Mouse (Mus musculus): ENCODE data around the gene Spns3. TPM values are rescaled to one million over a fixed set of nuclear protein-coding genes. Genes with fewer than 3 reads are reported as not detected.

The Spns3 gene
- polyA plus RNA-seq, 1 experiment = not detected

GRCm38 (mm10) chr11:72497367-72497766 lies 52.9 kb downstream of the Spns3 start:
- H3K36me3 ChIP-seq (ENCODE audit: control insufficient read depth, insufficient read depth) = no peaks in the 10 kb centered on the region
- peaks cover 5% of the 10 kb centered on the region for H3K27me3 ChIP-seq (ENCODE audit: control insufficient read depth, insufficient read depth, insufficient read length)
- H3K79me2 ChIP-seq (ENCODE audit: control insufficient read depth, insufficient read depth) = no peaks in the 10 kb centered on the region
- no peaks in the 10 kb centered on the region for H3K79me3 ChIP-seq (ENCODE audit: low read depth)
- no peak for TF ChIP-seq CTCF (IDR thresholded peaks at IDR 0.05; ENCODE audit: control insufficient read depth, insufficient read depth, insufficient read length)
- TF ChIP-seq USF1 (IDR thresholded peaks at IDR 0.05; ENCODE audit: low read depth) = no peak
- TF ChIP-seq CEBPB (IDR thresholded peaks at IDR 0.05; ENCODE audit: low read depth) = no peak
- TF ChIP-seq MYOG (IDR thresholded peaks at IDR 0.05; ENCODE audit: control insufficient read depth, extremely low read depth, insufficient read length) = no peak
- TF ChIP-seq MAX (IDR thresholded peaks at IDR 0.05) = no peak
- TF ChIP-seq MYOD1 (IDR thresholded peaks at IDR 0.05; ENCODE audit: control insufficient read depth, insufficient read length, low read depth) = no peak
- no peak for TF ChIP-seq FOSL1 (IDR thresholded peaks at IDR 0.05; ENCODE audit: insufficient read depth, low read length, poor library complexity, severe bottlenecking)
- no peak overlapping the region for H3ac ChIP-seq (ENCODE audit: control insufficient read depth, insufficient read length, low read depth)
- no peak overlapping the region for H3K4me3 ChIP-seq (ENCODE audit: insufficient read depth, poor library complexity, severe bottlenecking)

GRCm38 (mm10) chr11:72496775-72497174 lies 53.5 kb downstream of the Spns3 start:
- Histone ChIP-seq H3K27me3 (ENCODE audit: control insufficient read depth, insufficient read depth, insufficient read length) (peaks cover 5% of the 10 kb centered on the region), H3K4me3 (ENCODE audit: insufficient read depth, poor library complexity, severe bottlenecking) (no peak overlapping the region), H3ac (ENCODE audit: control insufficient read depth, insufficient read length, low read depth) (no peak overlapping the region), H3K79me2 (ENCODE audit: control insufficient read depth, insufficient read depth) (no peaks in the 10 kb centered on the region), H3K79me3 (ENCODE audit: low read depth) (no peaks in the 10 kb centered on the region), H3K36me3 (ENCODE audit: control insufficient read depth, insufficient read depth) (no peaks in the 10 kb centered on the region)
- no peak for TF ChIP-seq FOSL1 (IDR thresholded peaks at IDR 0.05; ENCODE audit: insufficient read depth, low read length, poor library complexity, severe bottlenecking)
- TF ChIP-seq CEBPB (IDR thresholded peaks at IDR 0.05; ENCODE audit: low read depth) = no peak
- no peak for TF ChIP-seq CTCF (IDR thresholded peaks at IDR 0.05; ENCODE audit: control insufficient read depth, insufficient read depth, insufficient read length)
- TF ChIP-seq MYOD1 (IDR thresholded peaks at IDR 0.05; ENCODE audit: control insufficient read depth, insufficient read length, low read depth) = no peak
- no peak for TF ChIP-seq MAX (IDR thresholded peaks at IDR 0.05)
- no peak for TF ChIP-seq MYOG (IDR thresholded peaks at IDR 0.05; ENCODE audit: control insufficient read depth, extremely low read depth, insufficient read length)
- no peak for TF ChIP-seq USF1 (IDR thresholded peaks at IDR 0.05; ENCODE audit: low read depth)

GRCm38 (mm10) chr11:72496066-72496465 lies 54.2 kb downstream of the Spns3 start:
- Histone ChIP-seq H3K36me3 (ENCODE audit: control insufficient read depth, insufficient read depth) (no peaks in the 10 kb centered on the region), H3K4me3 (ENCODE audit: insufficient read depth, poor library complexity, severe bottlenecking) (no peak overlapping the region), H3ac (ENCODE audit: control insufficient read depth, insufficient read length, low read depth) (no peak overlapping the region), H3K27me3 (ENCODE audit: control insufficient read depth, insufficient read depth, insufficient read length) (peaks cover 5% of the 10 kb centered on the region), H3K79me3 (ENCODE audit: low read depth) (no peaks in the 10 kb centered on the region), H3K79me2 (ENCODE audit: control insufficient read depth, insufficient read depth) (no peaks in the 10 kb centered on the region)
- no peak for TF ChIP-seq CTCF (IDR thresholded peaks at IDR 0.05; ENCODE audit: control insufficient read depth, insufficient read depth, insufficient read length)

- Histone ChIP-seq H3K79me3 (ENCODE audit: low read depth) (no peaks in the 10 kb centered on the region), H3K4me3 (ENCODE audit: insufficient read depth, poor library complexity, severe bottlenecking) (no peak overlapping the region), H3K27me3 (ENCODE audit: control insufficient read depth, insufficient read depth, insufficient read length) (peaks cover 7% of the 10 kb centered on the region), H3K36me3 (ENCODE audit: control insufficient read depth, insufficient read depth) (no peaks in the 10 kb centered on the region), H3K79me2 (ENCODE audit: control insufficient read depth, insufficient read depth) (no peaks in the 10 kb centered on the region), H3ac (ENCODE audit: control insufficient read depth, insufficient read length, low read depth) (no peak overlapping the region)
- no peak for TF ChIP-seq CTCF (IDR thresholded peaks at IDR 0.05; ENCODE audit: control insufficient read depth, insufficient read depth, insufficient read length)
- no peak for TF ChIP-seq MYOD1 (IDR thresholded peaks at IDR 0.05; ENCODE audit: control insufficient read depth, insufficient read length, low read depth)
- no peak for TF ChIP-seq FOSL1 (IDR thresholded peaks at IDR 0.05; ENCODE audit: insufficient read depth, low read length, poor library complexity, severe bottlenecking)
- no peak for TF ChIP-seq USF1 (IDR thresholded peaks at IDR 0.05; ENCODE audit: low read depth)
- TF ChIP-seq MYOG (IDR thresholded peaks at IDR 0.05; ENCODE audit: control insufficient read depth, extremely low read depth, insufficient read length) = no peak
- no peak for TF ChIP-seq MAX (IDR thresholded peaks at IDR 0.05)
- no peak for TF ChIP-seq CEBPB (IDR thresholded peaks at IDR 0.05; ENCODE audit: low read depth)
Measured at GRCm38 (mm10) chr11:72494046-72494988, 56.0 kb downstream of the Spns3 start.

GRCm38 (mm10) chr11:72491130-72491960 lies 59.0 kb downstream of the Spns3 start:
- no peak for TF ChIP-seq USF1 (IDR thresholded peaks at IDR 0.05; ENCODE audit: low read depth)
- peak; percentile 29 for TF ChIP-seq FOSL1 (IDR thresholded peaks at IDR 0.05; ENCODE audit: insufficient read depth, low read length, poor library complexity, severe bottlenecking)
- H3K79me2 ChIP-seq (ENCODE audit: control insufficient read depth, insufficient read depth) = no peaks in the 10 kb centered on the region
- H3K79me3 ChIP-seq (ENCODE audit: low read depth) = no peaks in the 10 kb centered on the region
- no peaks in the 10 kb centered on the region for H3K36me3 ChIP-seq (ENCODE audit: control insufficient read depth, insufficient read depth)
- H3K4me3 ChIP-seq (ENCODE audit: insufficient read depth, poor library complexity, severe bottlenecking) = no peak overlapping the region
- peaks cover 20% of the 10 kb centered on the region for H3K27me3 ChIP-seq (ENCODE audit: control insufficient read depth, insufficient read depth, insufficient read length)
- no peak overlapping the region for H3ac ChIP-seq (ENCODE audit: control insufficient read depth, insufficient read length, low read depth)
